8 mouse cellular contexts compared by ENCODE assay signal in the genomic region with DNA sequence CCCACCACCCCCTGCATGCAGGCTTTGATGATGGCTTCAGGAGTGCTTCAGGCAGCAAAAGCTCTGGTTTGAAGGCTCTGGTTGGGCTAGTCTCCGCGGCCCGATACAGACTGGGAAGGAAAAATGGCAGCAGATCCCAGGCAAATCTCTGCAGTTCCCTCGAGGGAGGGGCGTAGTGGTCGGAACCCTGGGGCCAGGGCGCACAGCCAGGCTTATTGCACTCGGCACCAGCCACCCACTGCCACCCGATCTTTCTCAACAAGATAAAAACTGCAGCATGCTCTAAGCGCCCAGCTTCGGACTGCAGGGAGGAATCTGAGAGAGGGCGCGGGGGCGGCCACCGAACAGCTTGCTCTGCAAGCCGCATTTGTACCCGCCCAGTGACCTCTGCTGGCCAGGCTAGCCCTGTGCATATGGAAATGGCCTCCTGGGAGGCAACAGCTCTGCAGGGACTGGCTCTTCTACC. TPM values are rescaled to one million over a fixed set of nuclear protein-coding genes. Genes with fewer than 3 reads are reported as not detected.
A peak's percentile ranks its signal among the peaks of the same experiment; 100 is the strongest.
DNase-seq lines count a peak whose midpoint lies in the region; ATAC-seq and TF ChIP-seq lines count a peak whose summit lies in the region.

No protein-coding gene starts in this region.

- peak overlapping the region; percentile 42 for H3K4me3 ChIP-seq in testis, adult 2 months (ENCODE audit: control insufficient read depth, low read depth, low read length)
- H3K4me3 ChIP-seq in stomach, embryonic 14.5 days (ENCODE audit: low read depth, low read length) = no peak overlapping the region; the same call in 1 of the 2 replicates

- no peak for TF ChIP-seq POLR2A in testis, adult 2 months (IDR thresholded peaks at IDR 0.05; ENCODE audit: control insufficient read depth, low read depth, low read length)

- H3K36me3 ChIP-seq in testis, adult 2 months (ENCODE audit: control insufficient read depth, insufficient read depth, low read length) = no peaks in the 10 kb centered on the region
- no peaks in the 10 kb centered on the region for H3K36me3 ChIP-seq in stomach, embryonic 14.5 days (ENCODE audit: control insufficient read depth, insufficient read depth, low read length)

- 3% methylated on average over 17 of the region's 17 CpGs for WGBS in stomach, embryonic 14.5 days

- DNase-seq in testis, postnatal 14 days (ENCODE audit: low spot score) = no peak
- peak; percentile 64 for DNase-seq in embryo, embryonic 10.5 days (ENCODE audit: low spot score)
- peak; percentile 16 for DNase-seq in gastrocnemius, postnatal 25 days
- DNase-seq in kidney, postnatal 10 days = peak; percentile 37
- DNase-seq in lung, postnatal 4 days = peak; percentile 37 to 50
- no peak for DNase-seq in urinary bladder, postnatal 10 days (ENCODE audit: low spot score)

- H3K27ac ChIP-seq in testis, adult 2 months (ENCODE audit: control insufficient read depth, insufficient read depth, low read depth, low read length) = no peak overlapping the region
- H3K27ac ChIP-seq in stomach, embryonic 14.5 days (ENCODE audit: low read length) = no peak overlapping the region

- peak; percentile 12; the same call in 1 of the 2 replicates for TF ChIP-seq CTCF in testis, adult 2 months (IDR thresholded peaks at IDR 0.05; ENCODE audit: control insufficient read depth, insufficient read depth, insufficient replicate concordance, low read depth, low read length)

- no peaks in the 10 kb centered on the region for H3K9me3 ChIP-seq in stomach, embryonic 14.5 days (ENCODE audit: control insufficient read depth, low read depth, low read length)

- ATAC-seq in stomach, embryonic 14.5 days (ENCODE audit: insufficient number of reproducible peaks, insufficient read depth, low FRiP score, low read depth) = peak; percentile 49; the same call in 1 of the 2 replicates

- peaks cover 16% of the 10 kb centered on the region for H3K4me1 ChIP-seq in testis, adult 2 months (ENCODE audit: control insufficient read depth, insufficient read depth, low read length)
- peaks cover 4% of the 10 kb centered on the region; the same call in 1 of the 2 replicates for H3K4me1 ChIP-seq in stomach, embryonic 14.5 days (ENCODE audit: control insufficient read depth, insufficient read depth, low read length)

- H3K4me2 ChIP-seq in stomach, embryonic 14.5 days (replicated peaks; ENCODE audit: low read depth, low read length) = peak overlapping the region; percentile 33

- H3K27me3 ChIP-seq in testis, adult 2 months (ENCODE audit: control insufficient read depth, insufficient read depth, low read length) = no peaks in the 10 kb centered on the region
- no peaks in the 10 kb centered on the region for H3K27me3 ChIP-seq in stomach, embryonic 14.5 days (ENCODE audit: control insufficient read depth, insufficient read depth, low read length)

- H3K9ac ChIP-seq in stomach, embryonic 14.5 days (replicated peaks; ENCODE audit: low read depth, low read length) = no peak overlapping the region

RNA-seq across cellular contexts. Expression of gene Kcna10, which starts 23.0 kb away (rescaled TPM):
- polyA plus RNA-seq in testis, adult 2 months (2012; rRNA removed) = 0.05 and 0.09 TPM in 2 replicates
- total RNA-seq in gastrocnemius, postnatal 25 days (2021) = under 1 TPM in 1 of 2 experiments, not detected in 1; 0.23 TPM
- polyA plus RNA-seq in stomach, embryonic 14.5 days (2014; fragmentation: Nextera tagmentation; extraction: Ambion mirVana) = not detected in 2 replicates

RNA-seq across cellular contexts. Expression of gene Kcna2, which starts 58.9 kb away (rescaled TPM):
- polyA plus RNA-seq in testis, adult 2 months (2012; rRNA removed) = 0.07 TPM in 1 of 2 replicates, not detected in the other
- 1 to 10 TPM; 1.0 to 1.4 TPM for total RNA-seq in gastrocnemius, postnatal 25 days (2021)
- 0.13 and 0.14 TPM in 2 replicates for polyA plus RNA-seq in stomach, embryonic 14.5 days (2014; fragmentation: Nextera tagmentation; extraction: Ambion mirVana)

Comparison
In these comparisons a context has a peak if more than half of its experiments do, and no peak if none do; other contexts are left out.
1. DNase-seq: peak in embryo, embryonic 10.5 days (single experiment), gastrocnemius, postnatal 25 days (single experiment), kidney, postnatal 10 days (single experiment) and lung, postnatal 4 days (2 of 2); none in testis, postnatal 14 days (single experiment) and urinary bladder, postnatal 10 days (single experiment).